Mouse (Mus musculus): Measurements from ENCODE around the gene Tmem255a. TPM values are rescaled to one million over a fixed set of nuclear protein-coding genes. Genes with fewer than 3 reads are reported as not detected.

Tmem255a gene
- polyA plus RNA-seq, 1 experiment from 2014 or later, result 13.9 TPM

DNA sequence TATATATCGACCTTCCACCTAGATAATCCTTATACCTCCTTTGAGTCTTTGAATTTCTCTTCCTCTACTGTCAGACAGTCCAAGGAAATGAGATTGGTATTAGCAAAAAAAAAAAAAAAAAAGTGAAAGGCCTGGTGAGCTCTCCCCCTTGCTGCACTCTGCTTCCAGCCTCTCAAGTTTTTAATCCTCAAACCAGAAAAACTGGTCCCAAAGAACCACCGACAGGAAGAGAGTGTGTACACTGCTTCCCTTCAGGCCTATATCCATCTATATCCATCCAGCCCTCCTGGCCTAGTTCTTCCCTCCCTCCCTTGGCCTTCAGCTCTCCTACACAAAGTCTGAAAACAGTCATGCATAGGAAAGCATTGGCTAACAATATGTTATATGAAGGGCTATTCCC is 29.5 kb downstream of the Tmem255a start:
- Histone ChIP-seq H3K27ac (ENCODE audit: low read depth, low read length) (no peak overlapping the region), H3K27me3 (replicated peaks; ENCODE audit: control insufficient read depth, insufficient read depth, low read length) (no peaks in the 10 kb centered on the region), H3K4me1 (ENCODE audit: control insufficient read depth, insufficient read depth, low read length) (no peaks in the 10 kb centered on the region), H3K9me3 (replicated peaks; ENCODE audit: control insufficient read depth, low read length) (no peaks in the 10 kb centered on the region), H3K36me3 (ENCODE audit: control insufficient read depth, insufficient read depth, low read length) (no peaks in the 10 kb centered on the region), H3K4me3 (ENCODE audit: low read depth, low read length) (no peak overlapping the region), H3K9ac (ENCODE audit: low read length) (no peak overlapping the region), H3K4me2 (ENCODE audit: low read length) (no peak overlapping the region)
- no peak for DNase-seq (ENCODE audit: low spot score)
- WGBS, result 60% methylated on average over 2 of the region's 2 CpGs
- ATAC-seq, result no peak

DNA sequence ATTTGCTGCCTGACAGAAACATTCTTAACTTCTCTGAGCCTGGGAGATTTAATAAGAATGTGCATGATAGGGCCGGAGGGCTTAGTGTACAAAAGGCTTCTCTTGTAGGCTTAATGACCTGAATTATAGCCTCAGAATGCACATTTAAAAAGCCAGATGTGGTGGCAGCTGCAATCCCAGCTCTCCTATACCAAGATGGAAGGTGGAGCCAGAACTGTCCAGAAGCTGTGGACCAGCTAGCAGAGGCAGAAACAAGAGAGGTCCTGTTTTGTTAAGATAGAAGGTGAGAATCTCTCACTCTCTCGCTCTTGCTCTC is 34.6 kb downstream of the Tmem255a start:
- WGBS, result 79% methylated on average over 2 of the region's 2 CpGs
- H3K27ac ChIP-seq (ENCODE audit: low read depth, low read length), result no peak overlapping the region
- ATAC-seq (no peak), DNase-seq (ENCODE audit: low spot score) (no peak)
- H3K9ac ChIP-seq (ENCODE audit: low read length), result no peak overlapping the region
- no peak overlapping the region for H3K4me2 ChIP-seq (ENCODE audit: low read length)
- no peaks in the 10 kb centered on the region for H3K36me3 ChIP-seq (ENCODE audit: control insufficient read depth, insufficient read depth, low read length)
- no peaks in the 10 kb centered on the region for H3K27me3 ChIP-seq (replicated peaks; ENCODE audit: control insufficient read depth, insufficient read depth, low read length)
- no peak overlapping the region for H3K4me3 ChIP-seq (ENCODE audit: low read depth, low read length)
- H3K9me3 ChIP-seq (replicated peaks; ENCODE audit: control insufficient read depth, low read length), result no peaks in the 10 kb centered on the region
- no peaks in the 10 kb centered on the region for H3K4me1 ChIP-seq (ENCODE audit: control insufficient read depth, insufficient read depth, low read length)

DNA sequence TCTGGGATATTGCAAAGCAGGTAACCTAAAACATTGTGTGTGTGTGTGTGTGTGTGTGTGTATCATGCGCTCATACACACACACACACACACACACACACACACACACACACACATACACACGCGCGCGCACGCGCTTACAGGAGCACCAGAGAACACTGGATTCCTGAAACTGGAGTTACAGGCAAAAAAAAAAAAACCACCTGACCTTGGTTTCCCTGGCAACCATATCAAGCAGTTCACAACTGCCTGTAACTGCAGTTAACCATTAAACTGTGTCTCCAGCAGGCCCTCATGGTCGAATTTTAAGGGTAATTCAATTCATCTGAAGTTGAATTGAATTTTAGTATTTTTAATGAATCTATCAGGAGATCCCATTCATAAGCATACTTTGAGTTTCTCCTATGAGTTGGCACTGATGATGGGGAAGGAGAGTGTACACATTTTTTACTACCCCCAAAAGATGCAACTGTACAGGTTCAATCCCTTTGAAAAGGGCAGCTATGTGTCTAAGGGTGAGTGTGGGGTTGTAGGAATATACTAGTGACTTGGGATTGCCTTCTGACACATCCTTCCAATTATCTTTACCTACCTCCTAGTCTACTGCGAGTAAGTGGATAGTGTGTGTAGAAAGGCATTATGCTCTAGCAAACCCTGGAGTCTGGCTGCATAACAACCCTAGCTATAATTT is 35.1 kb downstream of the Tmem255a start:
- H3K27me3 ChIP-seq (replicated peaks; ENCODE audit: control insufficient read depth, insufficient read depth, low read length), result no peaks in the 10 kb centered on the region
- no peak overlapping the region for H3K4me2 ChIP-seq (ENCODE audit: low read length)
- DNase-seq (ENCODE audit: low spot score), result peak; percentile 23
- no peak for ATAC-seq
- no peaks in the 10 kb centered on the region for H3K36me3 ChIP-seq (ENCODE audit: control insufficient read depth, insufficient read depth, low read length)
- H3K9ac ChIP-seq (ENCODE audit: low read length), result no peak overlapping the region
- H3K27ac ChIP-seq (ENCODE audit: low read depth, low read length), result no peak overlapping the region
- H3K4me1 ChIP-seq (ENCODE audit: control insufficient read depth, insufficient read depth, low read length), result no peaks in the 10 kb centered on the region
- H3K9me3 ChIP-seq (replicated peaks; ENCODE audit: control insufficient read depth, low read length), result no peaks in the 10 kb centered on the region
- no peak overlapping the region for H3K4me3 ChIP-seq (ENCODE audit: low read depth, low read length)
- 84% methylated on average over 9 of the region's 9 CpGs for WGBS

DNA sequence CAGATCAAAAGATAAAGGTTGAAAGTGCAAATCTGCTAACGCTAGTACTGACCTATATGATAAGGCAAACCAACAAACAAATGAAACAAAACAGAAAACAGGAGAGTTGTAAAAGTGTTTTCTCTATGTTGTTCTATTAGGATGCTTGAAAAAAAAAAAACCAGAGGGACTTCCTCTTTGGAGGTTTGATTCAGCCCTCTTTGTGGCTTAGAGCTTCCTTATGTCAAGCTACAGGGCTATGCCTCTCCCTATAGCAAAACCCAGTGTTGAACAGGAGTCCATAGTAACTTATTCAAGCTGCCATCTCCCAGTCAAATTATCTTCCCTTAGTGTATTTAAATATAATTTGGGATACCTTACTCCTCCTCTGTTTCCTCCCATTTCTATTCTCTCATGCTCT is 44.8 kb downstream of the Tmem255a start:
- no peaks in the 10 kb centered on the region for H3K36me3 ChIP-seq (ENCODE audit: control insufficient read depth, insufficient read depth, low read length)
- WGBS, result 44% methylated on average over 1 of the region's 1 CpGs
- H3K4me2 ChIP-seq (ENCODE audit: low read length), result no peak overlapping the region
- no peak overlapping the region for H3K9ac ChIP-seq (ENCODE audit: low read length)
- H3K4me1 ChIP-seq (ENCODE audit: control insufficient read depth, insufficient read depth, low read length), result no peaks in the 10 kb centered on the region
- DNase-seq (ENCODE audit: low spot score), result no peak
- no peaks in the 10 kb centered on the region for H3K27me3 ChIP-seq (replicated peaks; ENCODE audit: control insufficient read depth, insufficient read depth, low read length)
- no peak overlapping the region for H3K27ac ChIP-seq (ENCODE audit: low read depth, low read length)
- ATAC-seq, result no peak
- H3K4me3 ChIP-seq (ENCODE audit: low read depth, low read length), result no peak overlapping the region
- H3K9me3 ChIP-seq (replicated peaks; ENCODE audit: control insufficient read depth, low read length), result no peaks in the 10 kb centered on the region

DNA sequence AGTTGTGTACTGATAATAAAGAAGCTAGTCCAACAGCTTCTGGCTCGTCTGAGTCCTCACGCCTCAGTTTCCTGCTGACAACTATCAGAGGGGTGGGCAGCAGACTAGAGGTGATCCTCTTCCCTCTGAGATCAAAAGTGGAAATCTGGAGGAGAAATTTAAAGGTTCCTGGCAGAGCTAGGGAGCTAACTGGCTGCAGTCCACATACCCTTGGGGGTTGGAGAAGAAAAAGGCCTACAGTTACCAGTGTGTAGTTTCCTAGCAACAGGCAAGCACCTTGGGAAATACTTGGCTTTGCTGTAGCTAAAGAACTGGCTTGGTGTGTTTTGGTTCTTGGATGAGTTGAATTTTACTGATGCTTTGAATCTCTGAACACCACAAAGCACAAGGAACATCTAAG is 50.4 kb downstream of the Tmem255a start:
- peak; percentile 24 for DNase-seq (ENCODE audit: low spot score)
- no peaks in the 10 kb centered on the region for H3K27me3 ChIP-seq (replicated peaks; ENCODE audit: control insufficient read depth, insufficient read depth, low read length)
- 83% methylated on average over 2 of the region's 2 CpGs for WGBS

GRCm38 (mm10) chrX:38190458-38190764 is 61.8 kb downstream of the Tmem255a start:
- Histone ChIP-seq H3K9ac (ENCODE audit: low read length) (peak overlapping the region; percentile 77), H3K4me3 (ENCODE audit: low read depth, low read length) (peak overlapping the region; percentile 56), H3K4me1 (ENCODE audit: control insufficient read depth, insufficient read depth, low read length) (peaks cover 3% of the 10 kb centered on the region; the same call in 1 of the 2 replicates), H3K27me3 (replicated peaks; ENCODE audit: control insufficient read depth, insufficient read depth, low read length) (no peaks in the 10 kb centered on the region), H3K9me3 (replicated peaks; ENCODE audit: control insufficient read depth, low read length) (no peaks in the 10 kb centered on the region), H3K27ac (ENCODE audit: low read depth, low read length) (peak overlapping the region; percentile 83; the same call in 1 of the 2 replicates), H3K36me3 (ENCODE audit: control insufficient read depth, insufficient read depth, low read length) (peaks cover 5% of the 10 kb centered on the region; the same call in 1 of the 2 replicates), H3K4me2 (ENCODE audit: low read length) (peak overlapping the region; percentile 63)
- DNase-seq (ENCODE audit: low spot score) (no peak), ATAC-seq (no peak)
- 33% methylated on average over 3 of the region's 3 CpGs for WGBS

More for the DNA sequence above, 50.4 kb downstream of the Tmem255a start:
- no peak overlapping the region for H3K27ac ChIP-seq (ENCODE audit: low read depth, low read length)
- no peaks in the 10 kb centered on the region for H3K36me3 ChIP-seq (ENCODE audit: control insufficient read depth, insufficient read depth, low read length)
- no peak overlapping the region for H3K4me3 ChIP-seq (ENCODE audit: low read depth, low read length)
- no peak overlapping the region for H3K9ac ChIP-seq (ENCODE audit: low read length)
- H3K9me3 ChIP-seq (replicated peaks; ENCODE audit: control insufficient read depth, low read length), result no peaks in the 10 kb centered on the region
- no peak for ATAC-seq
- H3K4me2 ChIP-seq (ENCODE audit: low read length), result no peak overlapping the region
- no peaks in the 10 kb centered on the region for H3K4me1 ChIP-seq (ENCODE audit: control insufficient read depth, insufficient read depth, low read length)

DNA sequence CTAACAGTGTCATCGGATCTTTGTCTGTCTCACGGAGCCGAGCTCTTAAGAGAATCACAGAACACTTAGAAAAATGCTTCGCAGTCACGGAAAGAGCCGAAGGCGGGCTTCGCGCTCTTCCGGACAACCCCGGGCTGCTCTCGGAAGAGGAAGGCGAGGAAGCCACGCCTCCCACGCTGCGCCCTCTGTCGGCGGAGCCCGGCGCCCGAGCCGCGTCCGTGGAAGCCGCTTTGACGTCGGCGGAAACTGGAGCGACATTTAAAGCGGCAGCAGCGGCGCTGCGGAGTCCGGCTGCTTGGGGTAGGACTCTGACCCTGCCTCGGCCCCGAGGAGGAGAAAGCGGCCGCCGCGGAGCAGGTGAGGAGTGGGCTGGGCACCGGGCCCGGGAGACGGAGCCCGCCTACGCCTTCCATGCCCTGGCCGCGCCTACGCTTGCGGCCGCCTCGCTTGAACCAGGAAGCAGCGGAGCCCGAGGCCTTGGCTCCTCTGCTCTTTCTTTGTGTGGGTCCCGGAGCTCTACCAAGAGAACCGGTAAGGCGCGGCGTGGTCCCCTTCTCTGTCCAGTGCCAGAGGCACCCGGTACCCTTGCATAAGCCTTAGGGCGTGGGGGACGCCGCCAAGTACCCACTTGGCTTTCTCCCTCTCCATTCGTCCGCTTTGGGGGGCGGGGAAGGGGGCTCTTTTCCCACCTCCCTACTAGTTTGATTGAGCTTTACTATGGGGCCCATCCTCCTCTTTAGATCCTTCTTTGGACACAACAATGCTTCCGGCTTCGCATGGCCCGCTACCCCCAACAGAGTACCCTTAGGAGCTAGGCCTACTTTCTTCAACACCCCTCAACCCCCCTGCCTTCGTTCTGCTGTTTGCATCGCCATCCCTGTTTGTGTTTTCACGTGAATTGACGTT is 62.4 kb downstream of the Tmem255a start, which contains the start of gene Zbtb33:
TSS of gene Zbtb33 (plus strand) at position 242 of the 906 bp plus-strand sequence.
- Histone ChIP-seq H3K9ac (ENCODE audit: low read length) (peak within 1 kb of the TSS; percentile 77), H3K4me1 (ENCODE audit: control insufficient read depth, insufficient read depth, low read length) (peaks cover 3% of the 10 kb centered on the region; the same call in 1 of the 2 replicates), H3K27ac (ENCODE audit: low read depth, low read length) (peak within 1 kb of the TSS; percentile 83), H3K4me3 (ENCODE audit: low read depth, low read length) (peak within 1 kb of the TSS; percentile 56), H3K9me3 (replicated peaks; ENCODE audit: control insufficient read depth, low read length) (no peaks in the 10 kb centered on the region), H3K4me2 (ENCODE audit: low read length) (peak within 1 kb of the TSS; percentile 63), H3K36me3 (ENCODE audit: control insufficient read depth, insufficient read depth, low read length) (peaks cover 5% of the 10 kb centered on the region; the same call in 1 of the 2 replicates), H3K27me3 (replicated peaks; ENCODE audit: control insufficient read depth, insufficient read depth, low read length) (no peaks in the 10 kb centered on the region)
- DNase-seq (ENCODE audit: low spot score) (peak; percentile 89), ATAC-seq (peak; percentile 98)
- 32% methylated on average over 67 of the region's 72 CpGs for WGBS

DNA sequence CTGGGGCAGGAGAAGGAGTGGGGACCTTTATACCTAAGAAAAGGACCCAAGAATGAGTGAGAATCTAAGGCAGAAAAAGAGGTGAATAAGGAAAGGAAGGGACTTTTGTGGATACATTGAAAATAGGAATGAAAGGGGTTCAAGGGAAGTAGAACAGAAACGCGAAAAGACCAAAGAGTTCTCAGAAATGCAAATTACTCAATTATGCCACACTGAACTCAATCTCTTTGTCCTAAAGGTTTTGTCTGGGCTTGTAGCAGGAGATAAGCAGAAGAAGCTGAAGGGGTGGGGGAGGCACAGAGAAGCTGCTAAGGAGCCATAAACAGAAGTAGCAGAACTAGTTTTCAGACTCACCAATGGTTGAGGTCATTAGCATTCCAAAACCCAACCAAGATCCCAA is 66.7 kb downstream of the Tmem255a start:
- H3K9ac ChIP-seq (ENCODE audit: low read length), result no peak overlapping the region
- ATAC-seq, result no peak
- no peaks in the 10 kb centered on the region for H3K36me3 ChIP-seq (ENCODE audit: control insufficient read depth, insufficient read depth, low read length)
- DNase-seq (ENCODE audit: low spot score), result no peak
- H3K4me1 ChIP-seq (ENCODE audit: control insufficient read depth, insufficient read depth, low read length), result no peaks in the 10 kb centered on the region
- 24% methylated on average over 2 of the region's 2 CpGs for WGBS
- H3K4me2 ChIP-seq (ENCODE audit: low read length), result no peak overlapping the region
- no peak overlapping the region for H3K27ac ChIP-seq (ENCODE audit: low read depth, low read length)
- no peak overlapping the region for H3K4me3 ChIP-seq (ENCODE audit: low read depth, low read length)
- no peaks in the 10 kb centered on the region for H3K27me3 ChIP-seq (replicated peaks; ENCODE audit: control insufficient read depth, insufficient read depth, low read length)
- H3K9me3 ChIP-seq (replicated peaks; ENCODE audit: control insufficient read depth, low read length), result no peaks in the 10 kb centered on the region

Measured in forebrain, embryonic 14.5 days (tissue).